Mouse (Mus musculus): ENCODE measurements around the gene Fam172a. TPM values are rescaled to one million over a fixed set of nuclear protein-coding genes. Genes with fewer than 3 reads are reported as not detected.
A peak's percentile ranks its signal among the peaks of the same experiment; 100 is the strongest.

The Fam172a gene
- polyA plus RNA-seq, 1 experiment from 2014 or later = 28.7 TPM

DNA sequence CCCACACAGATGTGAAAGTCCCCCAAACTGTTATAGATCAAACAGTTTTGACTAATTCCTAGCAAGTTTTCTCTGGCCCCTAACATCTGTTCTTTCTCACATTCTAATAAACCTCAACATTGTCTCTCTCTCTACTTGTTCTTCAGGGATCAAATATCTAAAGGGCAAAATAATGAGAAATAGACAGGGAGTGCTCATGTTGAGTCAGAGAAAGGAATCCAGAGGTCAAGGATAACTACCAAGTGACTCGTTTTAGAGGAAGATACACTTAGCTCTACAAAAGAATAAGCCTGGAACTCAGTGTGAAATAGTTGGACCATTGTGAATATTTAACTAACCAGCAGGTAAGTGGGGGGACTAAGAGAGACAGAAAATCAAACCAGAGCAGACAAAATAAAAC, 331.0 kb downstream of the Fam172a start:
- Histone ChIP-seq H3K27ac (no peak overlapping the region), H3K27me3 (ENCODE audit: insufficient read depth, low read length) (no peaks in the 10 kb centered on the region), H3K4me1 (replicated peaks; ENCODE audit: insufficient read depth, low read length) (no peaks in the 10 kb centered on the region), H3K9me3 (replicated peaks; ENCODE audit: low read length) (no peaks in the 10 kb centered on the region), H3K36me3 (ENCODE audit: insufficient read depth, low read length) (no peaks in the 10 kb centered on the region), H3K9ac (ENCODE audit: low read depth, low read length) (no peak overlapping the region), H3K4me2 (ENCODE audit: low read length) (no peak overlapping the region), H3K4me3 (replicated peaks; ENCODE audit: low read depth, low read length) (no peak overlapping the region)
- WGBS = 10% methylated on average over 1 of the region's 1 CpGs
- DNase-seq (ENCODE audit: low spot score) = no peak
- no peak for TF ChIP-seq CTCF (IDR thresholded peaks at IDR 0.05; ENCODE audit: low read depth)
- no peak for ATAC-seq (replicated peaks; ENCODE audit: low FRiP score, low read depth)

DNA sequence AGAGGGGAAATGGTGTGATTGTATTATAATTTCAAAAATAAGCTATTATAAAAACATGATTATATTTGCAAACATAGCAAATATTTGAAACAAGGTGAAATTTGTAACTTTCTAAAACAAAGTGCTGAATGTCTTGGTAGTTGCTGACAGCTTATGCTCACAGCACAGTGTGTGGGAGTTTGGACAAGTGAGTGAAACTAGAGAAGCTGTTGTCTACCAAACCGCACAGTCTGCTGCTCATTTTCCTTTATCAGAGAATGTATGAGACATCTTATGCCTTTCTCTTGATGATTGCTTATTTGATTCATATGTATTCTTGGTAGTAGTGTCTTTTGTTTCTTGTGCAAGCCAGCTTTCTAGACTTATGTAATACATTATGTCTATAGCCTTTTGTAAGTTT, 335.4 kb downstream of the Fam172a start:
- Histone ChIP-seq H3K36me3 (ENCODE audit: insufficient read depth, low read length) (no peaks in the 10 kb centered on the region), H3K4me2 (ENCODE audit: low read length) (no peak overlapping the region), H3K9me3 (replicated peaks; ENCODE audit: low read length) (no peaks in the 10 kb centered on the region), H3K27ac (no peak overlapping the region), H3K4me3 (replicated peaks; ENCODE audit: low read depth, low read length) (no peak overlapping the region), H3K27me3 (ENCODE audit: insufficient read depth, low read length) (no peaks in the 10 kb centered on the region), H3K9ac (ENCODE audit: low read depth, low read length) (no peak overlapping the region), H3K4me1 (replicated peaks; ENCODE audit: insufficient read depth, low read length) (no peaks in the 10 kb centered on the region)
- TF ChIP-seq CTCF (IDR thresholded peaks at IDR 0.05; ENCODE audit: low read depth) = no peak
- ATAC-seq (replicated peaks; ENCODE audit: low FRiP score, low read depth) (no peak), DNase-seq (ENCODE audit: low spot score) (peak; percentile 21)
- WGBS = 30% methylated on average over 1 of the region's 1 CpGs

DNA sequence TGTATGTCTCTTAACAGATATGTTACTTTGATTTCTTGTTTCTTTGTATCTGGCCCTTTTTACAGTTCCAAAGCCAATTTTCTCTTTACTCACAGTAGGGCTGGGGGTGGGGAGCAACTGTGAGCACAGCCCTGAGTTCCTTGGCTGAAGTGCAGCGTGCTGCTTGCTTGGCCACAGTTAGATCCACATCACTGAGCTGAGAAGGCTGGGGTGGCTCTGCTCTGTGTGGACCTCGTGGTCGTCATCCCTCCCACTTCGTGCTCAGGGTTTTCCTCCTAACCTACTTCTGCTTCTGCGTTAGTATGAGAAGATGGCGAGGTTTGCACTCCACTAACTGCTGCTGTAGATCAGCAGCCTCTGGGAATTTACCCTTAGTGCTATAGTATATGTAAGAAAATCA, 341.4 kb downstream of the Fam172a start:
- no peak overlapping the region for H3K4me3 ChIP-seq (replicated peaks; ENCODE audit: low read depth, low read length)
- no peak overlapping the region for H3K9ac ChIP-seq (ENCODE audit: low read depth, low read length)
- H3K9me3 ChIP-seq (replicated peaks; ENCODE audit: low read length) = no peaks in the 10 kb centered on the region
- H3K27ac ChIP-seq = no peak overlapping the region
- H3K4me2 ChIP-seq (ENCODE audit: low read length) = no peak overlapping the region
- no peaks in the 10 kb centered on the region for H3K27me3 ChIP-seq (ENCODE audit: insufficient read depth, low read length)
- 46% methylated on average over 6 of the region's 6 CpGs for WGBS
- DNase-seq (ENCODE audit: low spot score) (peak; percentile 19), ATAC-seq (replicated peaks; ENCODE audit: low FRiP score, low read depth) (peak; percentile 68; the same call in 1 of the 2 replicates)
- H3K36me3 ChIP-seq (ENCODE audit: insufficient read depth, low read length) = no peaks in the 10 kb centered on the region
- TF ChIP-seq CTCF (IDR thresholded peaks at IDR 0.05; ENCODE audit: low read depth) = no peak
- no peaks in the 10 kb centered on the region for H3K4me1 ChIP-seq (replicated peaks; ENCODE audit: insufficient read depth, low read length)

DNA sequence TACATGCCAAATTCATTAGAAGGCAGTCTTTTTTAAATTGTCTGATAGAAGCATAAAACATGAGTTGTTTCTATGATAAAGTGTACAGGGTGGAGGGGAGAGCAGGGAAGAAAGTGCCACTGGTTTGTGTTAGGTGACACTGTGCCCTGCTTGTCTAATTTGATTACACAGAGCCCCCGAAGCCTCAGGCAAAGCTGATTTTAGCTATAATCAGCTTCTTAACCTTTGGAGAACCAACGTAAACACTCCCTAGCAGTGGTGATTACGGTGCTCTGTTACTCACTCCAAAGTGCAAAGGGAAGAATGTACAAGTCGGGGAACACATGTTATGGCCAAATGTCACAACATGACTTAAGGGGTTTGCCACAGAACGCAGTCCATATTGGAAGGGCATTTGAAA, 343.3 kb downstream of the Fam172a start:
- no peak overlapping the region for H3K4me2 ChIP-seq (ENCODE audit: low read length)
- DNase-seq (ENCODE audit: low spot score) (no peak), ATAC-seq (replicated peaks; ENCODE audit: low FRiP score, low read depth) (no peak)
- H3K9me3 ChIP-seq (replicated peaks; ENCODE audit: low read length) = no peaks in the 10 kb centered on the region
- no peaks in the 10 kb centered on the region for H3K4me1 ChIP-seq (replicated peaks; ENCODE audit: insufficient read depth, low read length)
- no peaks in the 10 kb centered on the region for H3K27me3 ChIP-seq (ENCODE audit: insufficient read depth, low read length)
- 34% methylated on average over 5 of the region's 5 CpGs for WGBS
- TF ChIP-seq CTCF (IDR thresholded peaks at IDR 0.05; ENCODE audit: low read depth) = no peak
- H3K9ac ChIP-seq (ENCODE audit: low read depth, low read length) = no peak overlapping the region
- no peaks in the 10 kb centered on the region for H3K36me3 ChIP-seq (ENCODE audit: insufficient read depth, low read length)
- H3K4me3 ChIP-seq (replicated peaks; ENCODE audit: low read depth, low read length) = no peak overlapping the region
- no peak overlapping the region for H3K27ac ChIP-seq

DNA sequence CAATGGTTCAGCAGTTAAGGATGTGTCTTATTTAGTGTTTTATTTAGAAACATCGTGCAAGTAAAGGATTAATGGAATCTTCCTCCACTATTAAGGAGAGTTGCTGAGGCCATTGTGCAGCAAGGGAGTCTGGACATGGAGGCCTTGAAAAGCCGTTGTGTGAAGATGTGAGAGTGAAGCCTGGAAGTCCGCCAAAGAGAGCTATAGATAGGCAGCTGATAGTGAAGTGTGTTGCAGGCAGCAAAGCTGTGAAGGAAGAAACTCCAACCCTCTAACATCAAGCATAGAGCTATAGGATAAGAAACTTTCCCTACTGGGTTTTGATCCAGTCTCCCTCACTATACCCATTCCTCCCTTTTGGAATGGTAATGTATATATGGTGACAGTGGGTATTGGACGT, 385.9 kb downstream of the Fam172a start:
- Histone ChIP-seq H3K9ac (ENCODE audit: low read depth, low read length) (no peak overlapping the region), H3K36me3 (ENCODE audit: insufficient read depth, low read length) (no peaks in the 10 kb centered on the region), H3K27me3 (ENCODE audit: insufficient read depth, low read length) (no peaks in the 10 kb centered on the region), H3K4me3 (replicated peaks; ENCODE audit: low read depth, low read length) (no peak overlapping the region), H3K27ac (no peak overlapping the region), H3K4me1 (replicated peaks; ENCODE audit: insufficient read depth, low read length) (no peaks in the 10 kb centered on the region), H3K4me2 (ENCODE audit: low read length) (no peak overlapping the region), H3K9me3 (replicated peaks; ENCODE audit: low read length) (no peaks in the 10 kb centered on the region)
- no peak for DNase-seq (ENCODE audit: low spot score)
- ATAC-seq (replicated peaks; ENCODE audit: low FRiP score, low read depth) = no peak
- TF ChIP-seq CTCF (IDR thresholded peaks at IDR 0.05; ENCODE audit: low read depth) = no peak
- 81% methylated on average over 4 of the region's 4 CpGs for WGBS

DNA sequence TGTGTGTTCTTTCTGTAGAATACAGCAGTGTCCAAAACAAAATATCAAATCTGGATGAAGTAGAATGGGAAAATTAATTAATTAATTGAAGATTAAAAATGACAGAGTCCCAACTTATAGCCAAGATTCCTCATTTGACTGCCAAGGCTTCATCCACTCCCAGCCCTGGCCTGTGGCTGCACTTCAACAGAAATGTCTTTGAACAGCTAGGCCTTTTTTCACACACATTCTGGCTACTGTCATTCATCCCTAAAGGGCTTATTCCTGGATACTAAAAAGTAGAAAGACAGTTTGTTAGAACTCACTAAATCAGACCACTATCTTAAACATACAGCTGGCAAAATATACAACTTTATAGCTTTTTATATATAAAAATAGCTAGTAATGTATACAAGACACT, 388.9 kb downstream of the Fam172a start:
- DNase-seq (ENCODE audit: low spot score) = no peak

DNA sequence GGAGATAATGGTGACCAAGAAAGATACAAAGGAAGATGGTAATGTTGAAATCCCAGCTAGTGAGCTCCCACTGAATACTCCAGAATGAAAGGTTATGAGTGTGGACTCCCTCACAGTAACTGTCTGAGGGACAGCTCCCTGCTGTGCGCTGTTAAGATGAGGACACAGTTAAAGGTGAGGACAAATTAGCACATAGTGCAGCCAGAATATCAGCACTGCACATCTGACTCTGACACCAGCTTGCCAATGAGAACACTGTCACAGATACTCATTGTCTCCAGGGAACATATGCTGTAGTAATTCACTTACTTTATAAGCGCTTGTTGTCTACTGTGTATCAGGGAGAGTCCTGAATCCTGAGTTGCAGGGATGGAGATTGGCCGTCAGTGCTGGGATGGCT, 390.1 kb downstream of the Fam172a start:
- Histone ChIP-seq H3K9me3 (replicated peaks; ENCODE audit: low read length) (no peaks in the 10 kb centered on the region), H3K9ac (ENCODE audit: low read depth, low read length) (no peak overlapping the region), H3K36me3 (ENCODE audit: insufficient read depth, low read length) (no peaks in the 10 kb centered on the region), H3K4me2 (ENCODE audit: low read length) (no peak overlapping the region), H3K27ac (no peak overlapping the region), H3K4me3 (replicated peaks; ENCODE audit: low read depth, low read length) (no peak overlapping the region), H3K4me1 (replicated peaks; ENCODE audit: insufficient read depth, low read length) (no peaks in the 10 kb centered on the region), H3K27me3 (ENCODE audit: insufficient read depth, low read length) (no peaks in the 10 kb centered on the region)
- no peak for TF ChIP-seq CTCF (IDR thresholded peaks at IDR 0.05; ENCODE audit: low read depth)
- DNase-seq (ENCODE audit: low spot score) = no peak
- ATAC-seq (replicated peaks; ENCODE audit: low FRiP score, low read depth) = no peak
- WGBS = 88% methylated on average over 3 of the region's 3 CpGs

More for the DNA sequence above, 388.9 kb downstream of the Fam172a start:
- Histone ChIP-seq H3K27ac (no peak overlapping the region), H3K4me2 (ENCODE audit: low read length) (no peak overlapping the region), H3K27me3 (ENCODE audit: insufficient read depth, low read length) (no peaks in the 10 kb centered on the region), H3K9ac (ENCODE audit: low read depth, low read length) (no peak overlapping the region), H3K9me3 (replicated peaks; ENCODE audit: low read length) (no peaks in the 10 kb centered on the region), H3K36me3 (ENCODE audit: insufficient read depth, low read length) (no peaks in the 10 kb centered on the region), H3K4me3 (replicated peaks; ENCODE audit: low read depth, low read length) (no peak overlapping the region), H3K4me1 (replicated peaks; ENCODE audit: insufficient read depth, low read length) (no peaks in the 10 kb centered on the region)
- no peak for TF ChIP-seq CTCF (IDR thresholded peaks at IDR 0.05; ENCODE audit: low read depth)
- no peak for ATAC-seq (replicated peaks; ENCODE audit: low FRiP score, low read depth)
